8 mouse cellular contexts compared by ENCODE assay signal in the genomic region with DNA sequence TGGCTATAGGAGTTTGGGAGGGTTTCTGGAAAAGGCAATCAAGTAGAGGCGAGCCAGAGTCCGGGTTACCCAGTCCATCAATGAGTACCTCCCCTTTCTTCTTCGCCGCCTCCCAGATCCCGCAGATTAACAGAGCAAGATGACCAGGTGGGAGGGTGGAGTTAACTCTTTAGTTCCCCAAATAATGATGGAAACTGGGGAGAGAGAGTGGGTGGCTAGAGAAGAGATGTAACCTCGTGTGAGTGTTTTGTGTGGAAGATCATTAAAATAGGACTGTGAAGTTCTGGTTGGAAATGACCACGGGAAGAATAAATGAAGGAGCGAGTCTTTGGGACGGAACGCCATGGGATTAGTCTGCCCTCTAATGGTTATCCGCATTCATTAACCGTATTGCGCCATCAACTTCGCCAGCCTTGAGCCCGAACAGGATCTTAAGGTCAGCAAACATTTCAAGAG. TPM values are rescaled to one million over a fixed set of nuclear protein-coding genes. Genes with fewer than 3 reads are reported as not detected.
DNase-seq lines count a peak whose midpoint lies in the region; ATAC-seq and TF ChIP-seq lines count a peak whose summit lies in the region.

No protein-coding gene starts in this region.

- no peak overlapping the region for H3K27ac ChIP-seq in MEL (ENCODE audit: control insufficient read depth, low read depth, low read length)
- no peak overlapping the region for H3K27ac ChIP-seq in bone marrow macrophage, adult 2 months (ENCODE audit: insufficient read depth, low read depth, low read length)
- no peak overlapping the region for H3K27ac ChIP-seq in embryonic facial prominence, embryonic 15.5 days (replicated peaks)
- no peak overlapping the region for H3K27ac ChIP-seq in heart, embryonic 14.5 days (replicated peaks in 1 of 2; ENCODE audit: control insufficient read depth in 1 of 2, insufficient read depth in 1 of 2, low read depth in 2 of 2, low read length in 2 of 2)
- H3K27ac ChIP-seq in lung, embryonic 14.5 days (ENCODE audit: low read depth): peak overlapping the region; percentile 50; the same call in 1 of the 2 replicates

- no peaks in the 10 kb centered on the region for H3K4me1 ChIP-seq in MEL (ENCODE audit: control insufficient read depth in 1 of 2, insufficient read depth in 2 of 2, low read length in 2 of 2)
- H3K4me1 ChIP-seq in bone marrow macrophage, adult 2 months (ENCODE audit: control insufficient read depth, insufficient read depth, low read length): no peaks in the 10 kb centered on the region
- H3K4me1 ChIP-seq in embryonic facial prominence, embryonic 15.5 days: peaks cover 17% of the 10 kb centered on the region
- H3K4me1 ChIP-seq in heart, embryonic 14.5 days (ENCODE audit: control insufficient read depth in 2 of 2, insufficient read depth in 2 of 2, low read length in 2 of 2): peaks cover 4 to 11% of the 10 kb centered on the region in 2 experiments; a peak in 2 of 4 replicates
- peaks cover 4% of the 10 kb centered on the region; the same call in 1 of the 2 replicates for H3K4me1 ChIP-seq in lung, embryonic 14.5 days (ENCODE audit: insufficient read depth)

- H3K79me2 ChIP-seq in MEL (ENCODE audit: control insufficient read depth, insufficient read depth, low read length, poor library complexity): no peaks in the 10 kb centered on the region

- H3K4me3 ChIP-seq in MEL (ENCODE audit: control insufficient read depth in 1 of 2, insufficient read depth in 1 of 2, low read depth in 2 of 2, low read length in 2 of 2): no peak overlapping the region
- H3K4me3 ChIP-seq in bone marrow macrophage, adult 2 months (ENCODE audit: insufficient read depth, low read length): peak overlapping the region; percentile 34
- H3K4me3 ChIP-seq in embryonic facial prominence, embryonic 15.5 days (replicated peaks): peak overlapping the region; percentile 44
- H3K4me3 ChIP-seq in heart, embryonic 14.5 days (ENCODE audit: control insufficient read depth in 1 of 2, insufficient read depth in 1 of 2, low read depth in 1 of 2, low read length in 2 of 2): peak overlapping the region; percentile 45 to 58
- H3K4me3 ChIP-seq in lung, embryonic 14.5 days (ENCODE audit: low read depth, low read length): peak overlapping the region; percentile 57

- 0 out of 2 replicates have a peak, but pooled peaks have one; percentile 18 for ATAC-seq in embryonic facial prominence, embryonic 15.5 days (ENCODE audit: insufficient number of reproducible peaks, low FRiP score, low TSS enrichment, low read depth)
- ATAC-seq in heart, embryonic 14.5 days (ENCODE audit: insufficient number of reproducible peaks, insufficient read depth, low FRiP score, low read depth): no peak
- peak; percentile 60 for ATAC-seq in lung, embryonic 14.5 days (ENCODE audit: insufficient read depth)

- TF ChIP-seq RAD21 in MEL (IDR thresholded peaks at IDR 0.05; ENCODE audit: low read depth, low read length): peak; percentile 45

- no peak overlapping the region for H3K9ac ChIP-seq in MEL (ENCODE audit: control insufficient read depth, low read depth, low read length, poor library complexity, severe bottlenecking)
- no peak overlapping the region for H3K9ac ChIP-seq in embryonic facial prominence, embryonic 15.5 days
- H3K9ac ChIP-seq in heart, embryonic 14.5 days (ENCODE audit: low read length): peak overlapping the region; percentile 73
- H3K9ac ChIP-seq in lung, embryonic 14.5 days: peak overlapping the region; percentile 47

- peak overlapping the region; percentile 88 for H3K4me2 ChIP-seq in embryonic facial prominence, embryonic 15.5 days (replicated peaks)
- H3K4me2 ChIP-seq in heart, embryonic 14.5 days (ENCODE audit: low read length): peak overlapping the region; percentile 93
- H3K4me2 ChIP-seq in lung, embryonic 14.5 days: peak overlapping the region; percentile 93

- under 1% methylated on average over 15 of the region's 15 CpGs for WGBS in embryonic facial prominence, embryonic 15.5 days
- under 1% methylated on average over 15 of the region's 15 CpGs for WGBS in heart, embryonic 14.5 days
- WGBS in lung, embryonic 14.5 days: under 1% methylated on average over 15 of the region's 15 CpGs

- peaks cover 8 to 10% of the 10 kb centered on the region in 2 experiments for H3K27me3 ChIP-seq in MEL (ENCODE audit: control insufficient read depth in 1 of 2, insufficient read depth in 2 of 2, low read length in 2 of 2)
- H3K27me3 ChIP-seq in embryonic facial prominence, embryonic 15.5 days: peaks cover 46% of the 10 kb centered on the region
- peaks cover 20% of the 10 kb centered on the region for H3K27me3 ChIP-seq in heart, embryonic 14.5 days (ENCODE audit: control insufficient read depth, insufficient read depth, low read length)
- peaks cover 32% of the 10 kb centered on the region for H3K27me3 ChIP-seq in lung, embryonic 14.5 days (ENCODE audit: insufficient read depth, low read length)

- no peak for TF ChIP-seq POLR2A in MEL (IDR thresholded peaks at IDR 0.05; ENCODE audit: control insufficient read depth in 1 of 2, insufficient read depth in 1 of 2, low read depth in 1 of 2, low read length in 2 of 2, poor library complexity in 1 of 2)
- no peak for TF ChIP-seq POLR2A in bone marrow macrophage, adult 2 months (IDR thresholded peaks at IDR 0.05; ENCODE audit: borderline replicate concordance, low read depth, low read length)

- peak in 1 of 3 experiments; percentile 43; a peak in 3 of 6 replicates for TF ChIP-seq CTCF in MEL (IDR thresholded peaks at IDR 0.05 in 2 of 3, conservative IDR thresholded peaks at IDR 0.05 in 1 of 3; ENCODE audit: control insufficient read depth in 1 of 3, insufficient read depth in 1 of 3, low read depth in 2 of 3, low read length in 3 of 3, poor library complexity in 1 of 3, severe bottlenecking in 1 of 3)
- 0 out of 2 replicates have a peak, but pooled peaks have one; percentile 27 for TF ChIP-seq CTCF in bone marrow macrophage, adult 2 months (IDR thresholded peaks at IDR 0.05; ENCODE audit: low read depth, low read length)
- peak; percentile 90 for TF ChIP-seq CTCF in lung, embryonic 14.5 days (IDR thresholded peaks at IDR 0.05; ENCODE audit: low read depth)

- H3K36me3 ChIP-seq in MEL (ENCODE audit: control insufficient read depth in 1 of 2, insufficient read depth in 2 of 2, low read length in 2 of 2): no peaks in the 10 kb centered on the region
- no peaks in the 10 kb centered on the region for H3K36me3 ChIP-seq in embryonic facial prominence, embryonic 15.5 days
- no peaks in the 10 kb centered on the region for H3K36me3 ChIP-seq in heart, embryonic 14.5 days (ENCODE audit: control insufficient read depth, insufficient read depth, low read length)
- H3K36me3 ChIP-seq in lung, embryonic 14.5 days (ENCODE audit: insufficient read depth): no peaks in the 10 kb centered on the region

- no peaks in the 10 kb centered on the region for H3K9me3 ChIP-seq in MEL (replicated peaks; ENCODE audit: insufficient read depth, low read length)
- H3K9me3 ChIP-seq in embryonic facial prominence, embryonic 15.5 days (replicated peaks): no peaks in the 10 kb centered on the region
- no peaks in the 10 kb centered on the region for H3K9me3 ChIP-seq in heart, embryonic 14.5 days (ENCODE audit: control insufficient read depth, low read length)
- H3K9me3 ChIP-seq in lung, embryonic 14.5 days (ENCODE audit: low read depth, low read length): no peaks in the 10 kb centered on the region

- no peak for TF ChIP-seq EP300 in MEL (IDR thresholded peaks at IDR 0.05; ENCODE audit: low read depth in 1 of 2, low read length in 2 of 2)

- DNase-seq in MEL (ENCODE audit: low read depth, low spot score): no peak
- DNase-seq in kidney, postnatal 10 days: peak; percentile 77
- peak; percentile 93 for DNase-seq in lung, embryonic 14.5 days
- DNase-seq in ovary, postnatal 14 days (ENCODE audit: low spot score): peak; percentile 60
- DNase-seq in spleen, adult 12 weeks (ENCODE audit: low spot score): no peak

RNA-seq across cellular contexts. Expression of a gene that starts 0.7 kb away (rescaled TPM):
- not detected in 2 replicates for total RNA-seq in MEL (2012; rRNA removed)
- under 1 TPM in 1 of 2 experiments, not detected in 1; 0.11 TPM for polyA plus RNA-seq in MEL (2012; ENCODE audit: insufficient read depth in 1 of 2, insufficient read length in 2 of 2, low read depth in 1 of 2, low replicate concordance in 2 of 2, missing spikeins in 1 of 2)
- 0.17 and 0.89 TPM in 2 replicates for polyA plus RNA-seq in bone marrow macrophage, adult 2 months (2012; ENCODE audit: insufficient read depth, insufficient read length, missing spikeins)
- 5.9 and 6.2 TPM in 2 replicates for polyA plus RNA-seq in embryonic facial prominence, embryonic 15.5 days (2015; fragmentation: Nextera tagmentation; extraction: Ambion mirVana)
- 11.6 and 11.8 TPM in 2 replicates for polyA plus RNA-seq in heart, embryonic 14.5 days (2014; fragmentation: Nextera tagmentation; extraction: Ambion mirVana)
- polyA plus RNA-seq in lung, embryonic 14.5 days (2014; fragmentation: Nextera tagmentation; extraction: Ambion mirVana): 17.8 and 19.3 TPM in 2 replicates

RNA-seq across cellular contexts. Expression of a gene that starts 9.6 kb away (rescaled TPM):
- total RNA-seq in MEL (2012; rRNA removed): 162 and 175 TPM in 2 replicates
- 100 to 1,000 TPM; 107 to 223 TPM for polyA plus RNA-seq in MEL (2012; ENCODE audit: insufficient read depth in 1 of 2, insufficient read length in 2 of 2, low read depth in 1 of 2, low replicate concordance in 2 of 2, missing spikeins in 1 of 2)
- polyA plus RNA-seq in bone marrow macrophage, adult 2 months (2012; ENCODE audit: insufficient read depth, insufficient read length, missing spikeins): 29.3 and 29.8 TPM in 2 replicates
- 182 and 183 TPM in 2 replicates for polyA plus RNA-seq in embryonic facial prominence, embryonic 15.5 days (2015; fragmentation: Nextera tagmentation; extraction: Ambion mirVana)
- polyA plus RNA-seq in heart, embryonic 14.5 days (2014; fragmentation: Nextera tagmentation; extraction: Ambion mirVana): 110 and 112 TPM in 2 replicates
- 232 and 240 TPM in 2 replicates for polyA plus RNA-seq in lung, embryonic 14.5 days (2014; fragmentation: Nextera tagmentation; extraction: Ambion mirVana)

RNA-seq across cellular contexts. Expression of a gene that starts 24.5 kb away (rescaled TPM):
- total RNA-seq in MEL (2012; rRNA removed): 24.5 and 25.2 TPM in 2 replicates
- 10 to 100 TPM in 1 of 2 experiments, not detected in 1; 46.8 TPM for polyA plus RNA-seq in MEL (2012; ENCODE audit: insufficient read depth in 1 of 2, insufficient read length in 2 of 2, low read depth in 1 of 2, low replicate concordance in 2 of 2, missing spikeins in 1 of 2)
- polyA plus RNA-seq in bone marrow macrophage, adult 2 months (2012; ENCODE audit: insufficient read depth, insufficient read length, missing spikeins): 96.6 and 101 TPM in 2 replicates
- polyA plus RNA-seq in embryonic facial prominence, embryonic 15.5 days (2015; fragmentation: Nextera tagmentation; extraction: Ambion mirVana): 95.4 and 104 TPM in 2 replicates
- 83.8 and 89.3 TPM in 2 replicates for polyA plus RNA-seq in heart, embryonic 14.5 days (2014; fragmentation: Nextera tagmentation; extraction: Ambion mirVana)
- polyA plus RNA-seq in lung, embryonic 14.5 days (2014; fragmentation: Nextera tagmentation; extraction: Ambion mirVana): 68.0 and 74.7 TPM in 2 replicates

RNA-seq across cellular contexts. Expression of a gene that starts 32.9 kb away (rescaled TPM):
- 55.9 and 58.5 TPM in 2 replicates for total RNA-seq in MEL (2012; rRNA removed)
- polyA plus RNA-seq in MEL (2012; ENCODE audit: insufficient read depth in 1 of 2, insufficient read length in 2 of 2, low read depth in 1 of 2, low replicate concordance in 2 of 2, missing spikeins in 1 of 2): 100 to 1,000 TPM; 101 to 115 TPM
- polyA plus RNA-seq in bone marrow macrophage, adult 2 months (2012; ENCODE audit: insufficient read depth, insufficient read length, missing spikeins): 18.9 and 20.4 TPM in 2 replicates
- 27.6 and 28.5 TPM in 2 replicates for polyA plus RNA-seq in embryonic facial prominence, embryonic 15.5 days (2015; fragmentation: Nextera tagmentation; extraction: Ambion mirVana)
- polyA plus RNA-seq in heart, embryonic 14.5 days (2014; fragmentation: Nextera tagmentation; extraction: Ambion mirVana): 21.0 and 22.1 TPM in 2 replicates
- polyA plus RNA-seq in lung, embryonic 14.5 days (2014; fragmentation: Nextera tagmentation; extraction: Ambion mirVana): 38.5 and 40.5 TPM in 2 replicates

RNA-seq across cellular contexts. Expression of a gene that starts 43.0 kb away (rescaled TPM):
- 201 and 202 TPM in 2 replicates for total RNA-seq in MEL (2012; rRNA removed)
- polyA plus RNA-seq in MEL (2012; ENCODE audit: insufficient read depth in 1 of 2, insufficient read length in 2 of 2, low read depth in 1 of 2, low replicate concordance in 2 of 2, missing spikeins in 1 of 2): 100 to 1,000 TPM in 1 of 2 experiments, not detected in 1; 320 TPM
- 56.9 and 59.9 TPM in 2 replicates for polyA plus RNA-seq in bone marrow macrophage, adult 2 months (2012; ENCODE audit: insufficient read depth, insufficient read length, missing spikeins)
- 155 and 159 TPM in 2 replicates for polyA plus RNA-seq in embryonic facial prominence, embryonic 15.5 days (2015; fragmentation: Nextera tagmentation; extraction: Ambion mirVana)
- polyA plus RNA-seq in heart, embryonic 14.5 days (2014; fragmentation: Nextera tagmentation; extraction: Ambion mirVana): 60.2 and 65.7 TPM in 2 replicates
- polyA plus RNA-seq in lung, embryonic 14.5 days (2014; fragmentation: Nextera tagmentation; extraction: Ambion mirVana): 103 and 109 TPM in 2 replicates

Comparison
In these comparisons a context has a peak if more than half of its experiments do, and no peak if none do; other contexts are left out.
1. DNase-seq: peak in kidney, postnatal 10 days (single experiment), lung, embryonic 14.5 days (single experiment) and ovary, postnatal 14 days (single experiment); none in MEL (single experiment) and spleen, adult 12 weeks (single experiment).
2. H3K4me3 ChIP-seq: peak in bone marrow macrophage, adult 2 months (single experiment), embryonic facial prominence, embryonic 15.5 days (single experiment), heart, embryonic 14.5 days (2 of 2) and lung, embryonic 14.5 days (single experiment); none in MEL (0 of 2).
3. H3K9ac ChIP-seq: peak in heart, embryonic 14.5 days (single experiment) and lung, embryonic 14.5 days (single experiment); none in MEL (single experiment) and embryonic facial prominence, embryonic 15.5 days (single experiment).
4. Peak in every context shown above with its lines, with median percentiles within 50 percentile points of each other: H3K4me2 ChIP-seq.